10 mouse cellular contexts compared by ENCODE assay signal in genomic region chr12:76556745-76557389, GRCm38 (mm10). TPM values are rescaled to one million over a fixed set of nuclear protein-coding genes. Genes with fewer than 3 reads are reported as not detected.
DNase-seq lines count a peak whose midpoint lies in the region; ATAC-seq and TF ChIP-seq lines count a peak whose summit lies in the region.
"Had no signal": no experiment of that assay in that cellular context is flagged by ENCODE, and none has a peak within 500 bp of the region (broad histone marks: within the 10 kb centered on the region; RNA-seq: fewer than 3 reads in every experiment).

No protein-coding gene starts in this region.

- no peak overlapping the region for H3K9ac ChIP-seq in forebrain, postnatal 0 days
- no peak overlapping the region for H3K9ac ChIP-seq in forebrain, embryonic 12.5 days
- no peak overlapping the region for H3K9ac ChIP-seq in intestine, embryonic 15.5 days
- H3K9ac ChIP-seq: liver, embryonic 14.5 days had no signal

- TF ChIP-seq CTCF in forebrain, postnatal 0 days (IDR thresholded peaks at IDR 0.05; ENCODE audit: low read depth): no peak
- TF ChIP-seq CTCF in kidney, adult 2 months (conservative IDR thresholded peaks at IDR 0.05; ENCODE audit: insufficient read depth, insufficient read length, low read depth, low read length): no peak

- no peaks in the 10 kb centered on the region for H3K9me3 ChIP-seq in forebrain, postnatal 0 days (ENCODE audit: low read length)
- no peaks in the 10 kb centered on the region for H3K9me3 ChIP-seq in forebrain, embryonic 12.5 days
- H3K9me3 ChIP-seq in intestine, embryonic 15.5 days: no peaks in the 10 kb centered on the region

- ATAC-seq in forebrain, postnatal 0 days: peak; percentile 32; the same call in 1 of the 2 replicates
- ATAC-seq in forebrain, embryonic 12.5 days (ENCODE audit: low FRiP score): no peak
- no peak for ATAC-seq in intestine, embryonic 15.5 days

- no peak overlapping the region for H3K27ac ChIP-seq in forebrain, postnatal 0 days (ENCODE audit: low read depth, low read length)
- H3K27ac ChIP-seq in forebrain, embryonic 12.5 days: no peak overlapping the region
- H3K27ac ChIP-seq in kidney, adult 2 months (ENCODE audit: insufficient read depth, low read depth, low read length): peak overlapping the region; percentile 28
- peak overlapping the region; percentile 57 for H3K27ac ChIP-seq in intestine, embryonic 15.5 days
- H3K27ac ChIP-seq: liver, embryonic 14.5 days had no signal

- H3K27me3 ChIP-seq in forebrain, postnatal 0 days (ENCODE audit: insufficient read depth, low read length): no peaks in the 10 kb centered on the region
- H3K27me3 ChIP-seq in forebrain, embryonic 12.5 days: no peaks in the 10 kb centered on the region
- no peaks in the 10 kb centered on the region for H3K27me3 ChIP-seq in kidney, adult 2 months (replicated peaks; ENCODE audit: control insufficient read depth, insufficient read depth, low read length)
- no peaks in the 10 kb centered on the region for H3K27me3 ChIP-seq in intestine, embryonic 15.5 days (replicated peaks)

- H3K4me1 ChIP-seq in forebrain, postnatal 0 days (ENCODE audit: insufficient read depth): no peaks in the 10 kb centered on the region
- peaks cover 10% of the 10 kb centered on the region for H3K4me1 ChIP-seq in forebrain, embryonic 12.5 days
- H3K4me1 ChIP-seq in kidney, adult 2 months (ENCODE audit: control insufficient read depth, insufficient read depth, low read length): peaks cover 58% of the 10 kb centered on the region
- H3K4me1 ChIP-seq in intestine, embryonic 15.5 days (replicated peaks): peaks cover 53% of the 10 kb centered on the region

- no peak for TF ChIP-seq POLR2A in kidney, adult 2 months (IDR thresholded peaks at IDR 0.05; ENCODE audit: low read depth, low read length)

- DNase-seq in forebrain, postnatal 0 days: no peak
- DNase-seq in kidney, adult 2 months: peak; percentile 55
- no peak for DNase-seq in kidney, adult 9 months
- peak; percentile 88 for DNase-seq in retina, adult 2 months (ENCODE audit: low read depth, low spot score)
- no peak for DNase-seq in layer of hippocampus, postnatal 14 days (ENCODE audit: low spot score in 2 of 2)
- no peak for DNase-seq in embryo, embryonic 10.5 days (ENCODE audit: low spot score)
- DNase-seq: cerebellum, postnatal 36 days had no signal

- H3K4me3 ChIP-seq in forebrain, postnatal 0 days (ENCODE audit: low read depth, low read length): no peak overlapping the region
- H3K4me3 ChIP-seq in forebrain, embryonic 12.5 days (replicated peaks): no peak overlapping the region
- no peak overlapping the region for H3K4me3 ChIP-seq in kidney, adult 2 months (ENCODE audit: insufficient read depth, low read depth, low read length)
- H3K4me3 ChIP-seq in intestine, embryonic 15.5 days (replicated peaks): no peak overlapping the region

- H3K4me2 ChIP-seq in forebrain, postnatal 0 days (ENCODE audit: low read depth): no peak overlapping the region
- no peak overlapping the region for H3K4me2 ChIP-seq in forebrain, embryonic 12.5 days
- H3K4me2 ChIP-seq in intestine, embryonic 15.5 days (replicated peaks): no peak overlapping the region

- 22% methylated on average over 6 of the region's 6 CpGs for WGBS in forebrain, postnatal 0 days
- WGBS in forebrain, embryonic 12.5 days: 12% methylated on average over 6 of the region's 6 CpGs
- 23% methylated on average over 6 of the region's 6 CpGs for WGBS in kidney, adult 2 months
- 22% methylated on average over 6 of the region's 6 CpGs for WGBS in intestine, embryonic 15.5 days

- H3K36me3 ChIP-seq in forebrain, postnatal 0 days (ENCODE audit: insufficient read depth): no peaks in the 10 kb centered on the region
- H3K36me3 ChIP-seq in forebrain, embryonic 12.5 days (replicated peaks): no peaks in the 10 kb centered on the region
- H3K36me3 ChIP-seq in kidney, adult 2 months (ENCODE audit: control insufficient read depth, insufficient read depth, low read length): no peaks in the 10 kb centered on the region
- H3K36me3 ChIP-seq in intestine, embryonic 15.5 days: peaks cover 12% of the 10 kb centered on the region

RNA-seq across cellular contexts. Expression of gene Plekhg3, which starts 26.2 kb away (rescaled TPM):
- 4.1 and 6.2 TPM in 2 replicates for total RNA-seq in forebrain, postnatal 0 days (2014; rRNA removed)
- 0.53 and 1.1 TPM in 2 replicates for polyA plus RNA-seq in forebrain, postnatal 0 days (2015; fragmentation: Nextera tagmentation; extraction: Ambion mirVana)
- 1.0 TPM in 2 replicates for polyA plus RNA-seq in forebrain, embryonic 12.5 days (2016; fragmentation: Nextera tagmentation; extraction: Ambion mirVana)
- polyA plus RNA-seq in kidney, adult 2 months (2012; rRNA removed): 57.9 and 67.6 TPM in 2 replicates
- polyA plus RNA-seq in intestine, embryonic 15.5 days (2015; fragmentation: Nextera tagmentation; extraction: Ambion mirVana): 9.5 and 11.2 TPM in 2 replicates
- total RNA-seq in layer of hippocampus, postnatal 14 days (2021): 10 to 100 TPM; 16.1 to 18.6 TPM

Comparison
In these comparisons a context has a peak if more than half of its experiments do, and no peak if none do; other contexts are left out.
1. DNase-seq: peak in kidney, adult 2 months (single experiment) and retina, adult 2 months (single experiment); none in forebrain, postnatal 0 days (single experiment), kidney, adult 9 months (single experiment), layer of hippocampus, postnatal 14 days (0 of 2) and embryo, embryonic 10.5 days (single experiment).
2. H3K27ac ChIP-seq: peak in kidney, adult 2 months (single experiment) and intestine, embryonic 15.5 days (single experiment); none in forebrain, postnatal 0 days (single experiment) and forebrain, embryonic 12.5 days (single experiment).